Mouse (Mus musculus) CH12F3 (cell line): Measurements from ENCODE around the gene Ccs.
"Not testable (repeated sequence)": the region's sequence is repeated elsewhere in the genome, so short reads cannot be mapped to it uniquely, and the experiment has no call there.

ENCODE experiments used
- in situ Hi-C: fragments of 300-500 bp; cut with MboI; formaldehyde crosslinking; loops from 2 replicates; pipeline ENCODE4 v1.14.3; 2020; ENCODE audit warnings: low sequenced_read_pairs

Gene Ccs

GRCm38 (mm10) chr19:4839149-4839548, at the start of gene Ccs, which contains the start of gene Ccdc87:
Ccs (minus strand) TSS chr19:4839332.
Ccdc87 (plus strand) TSS chr19:4839366.
- in situ Hi-C loops: no loop called here

- in situ Hi-C loops: no loop called here
Measured at GRCm38 (mm10) chr19:4883961-4884360, 44.8 kb upstream of the Ccs start.

GRCm38 (mm10) chr19:4879324-4879703, 40.2 kb upstream of the Ccs start:
- in situ Hi-C loops: no loop called here

- in situ Hi-C loops: no loop called here
Measured at GRCm38 (mm10) chr19:4878405-4879323, 39.5 kb upstream of the Ccs start, which contains the start of gene Zdhhc24. Zdhhc24 (plus strand) TSS chr19:4878668.

GRCm38 (mm10) chr19:4877785-4878184, 38.7 kb upstream of the Ccs start, which contains the start of gene Actn3:
Actn3 (minus strand) TSS chr19:4877909.
- in situ Hi-C loops: no loop called here

- in situ Hi-C loops: no loop called here
Measured at GRCm38 (mm10) chr19:4876755-4877154, 37.6 kb upstream of the Ccs start.

- in situ Hi-C loops: no loop called here
Measured at GRCm38 (mm10) chr19:4876241-4876640, 37.1 kb upstream of the Ccs start.

GRCm38 (mm10) chr19:4874613-4875012, 35.5 kb upstream of the Ccs start:
- in situ Hi-C loops: not testable (repeated sequence)

GRCm38 (mm10) chr19:4865147-4865546, 26.0 kb upstream of the Ccs start:
- in situ Hi-C loops: no loop called here

- in situ Hi-C loops: no loop called here
Measured at GRCm38 (mm10) chr19:4863048-4863447, 23.9 kb upstream of the Ccs start.

- in situ Hi-C loops: no loop called here
Measured at GRCm38 (mm10) chr19:4859081-4859480, 19.9 kb upstream of the Ccs start.

- in situ Hi-C loops: no loop called here
Measured at GRCm38 (mm10) chr19:4855951-4856350, 16.8 kb upstream of the Ccs start.

GRCm38 (mm10) chr19:4855470-4855820, 16.3 kb upstream of the Ccs start:
- in situ Hi-C loops: no loop called here

- in situ Hi-C loops: no loop called here
Measured at GRCm38 (mm10) chr19:4854552-4855469, 15.7 kb upstream of the Ccs start, which contains the start of gene Ctsf. Ctsf (plus strand) TSS chr19:4855130.

GRCm38 (mm10) chr19:4850281-4850680, 11.1 kb upstream of the Ccs start:
- in situ Hi-C loops: no loop called here

- in situ Hi-C loops: no loop called here
Measured at GRCm38 (mm10) chr19:4849800-4850199, 10.7 kb upstream of the Ccs start.

- in situ Hi-C loops: no loop called here
Measured at GRCm38 (mm10) chr19:4847490-4847889, 8.4 kb upstream of the Ccs start.

- in situ Hi-C loops: no loop called here
Measured at GRCm38 (mm10) chr19:4845846-4846245, 6.7 kb upstream of the Ccs start.

- in situ Hi-C loops: no loop called here
Measured at GRCm38 (mm10) chr19:4842611-4843010, 3.5 kb upstream of the Ccs start.

GRCm38 (mm10) chr19:4840848-4841247, 1.7 kb upstream of the Ccs start:
- in situ Hi-C loops: no loop called here

- in situ Hi-C loops: no loop called here
Measured at GRCm38 (mm10) chr19:4838526-4839140, 499 bp downstream of the Ccs start.
